Mouse (Mus musculus) leukemia stem cell, adult 10-12 weeks (primary cell): ENCODE measurements around the gene Rgl3. TPM values are rescaled to one million over a fixed set of nuclear protein-coding genes. Genes with fewer than 3 reads are reported as not detected.

Source experiments
- polyA plus RNA-seq: library from polyadenylated mRNA; stranded (reverse); fragments of >175 nt; gene quantifications from 2 replicates; pipeline ENCODE4 v1.2.3, GENCODE M21; 2012; ENCODE audit warnings: low replicate concordance

Rgl3 gene
- 3.8 and 4.2 TPM in 2 replicates for polyA plus RNA-seq

GRCm38 (mm10) chr9:21989230-21990110 is at the start of gene Rgl3:
Gene Rgl3 (minus strand): TSS chr9:21989446.

DNA sequence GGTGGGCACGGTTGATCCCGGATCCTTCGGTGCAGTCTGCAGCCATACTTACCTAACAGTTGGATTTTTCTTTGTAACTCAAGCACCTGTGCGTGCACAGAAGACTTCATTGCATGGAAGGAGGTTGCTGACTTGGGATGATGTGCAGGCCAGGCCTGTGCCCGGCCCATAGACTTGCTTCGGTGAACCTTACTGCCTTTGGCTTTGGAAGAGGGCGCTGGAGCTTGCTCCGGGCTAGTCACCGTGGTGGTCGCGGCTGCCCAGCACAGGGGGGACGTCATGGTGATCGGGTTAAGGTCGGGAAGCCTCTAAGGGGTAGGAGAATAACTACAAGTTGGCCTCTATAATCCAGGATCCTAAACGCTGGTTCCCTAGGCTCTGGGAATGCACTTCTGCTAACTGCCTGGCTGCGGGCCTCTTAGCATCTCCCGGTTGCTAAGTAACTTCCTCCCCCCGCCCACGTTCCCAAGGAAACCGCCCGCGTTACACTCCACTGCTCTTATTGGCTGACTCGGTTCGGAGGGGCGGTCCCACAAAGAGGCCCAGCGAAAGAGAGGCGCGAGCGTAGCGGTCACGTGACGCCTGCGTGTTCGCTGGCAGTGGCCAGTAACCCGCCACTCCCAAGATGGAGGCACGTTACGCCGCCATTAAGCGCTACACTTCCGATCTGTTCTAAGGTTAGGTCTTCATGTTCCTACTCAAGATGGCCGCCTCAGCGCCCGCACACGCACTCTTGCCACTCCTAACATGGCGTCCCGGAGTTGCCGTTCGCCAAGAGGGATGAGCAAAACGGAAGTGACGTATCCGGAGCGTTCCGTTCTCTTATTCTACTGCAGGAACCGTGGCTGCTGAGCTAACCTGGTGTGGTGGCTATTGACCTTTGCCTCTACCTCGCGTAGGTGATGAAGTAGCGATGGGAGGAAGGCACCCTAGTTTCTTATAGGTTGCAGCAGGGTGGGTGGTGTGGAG is 13.2 kb upstream of the Rgl3 start, which contains the start of the genes Ccdc151 and Prkcsh:
Gene Ccdc151 (minus strand): TSS at position 441 of the 969 bp plus-strand sequence.
Gene Prkcsh (plus strand): TSS at position 613 of the 969 bp plus-strand sequence.

DNA sequence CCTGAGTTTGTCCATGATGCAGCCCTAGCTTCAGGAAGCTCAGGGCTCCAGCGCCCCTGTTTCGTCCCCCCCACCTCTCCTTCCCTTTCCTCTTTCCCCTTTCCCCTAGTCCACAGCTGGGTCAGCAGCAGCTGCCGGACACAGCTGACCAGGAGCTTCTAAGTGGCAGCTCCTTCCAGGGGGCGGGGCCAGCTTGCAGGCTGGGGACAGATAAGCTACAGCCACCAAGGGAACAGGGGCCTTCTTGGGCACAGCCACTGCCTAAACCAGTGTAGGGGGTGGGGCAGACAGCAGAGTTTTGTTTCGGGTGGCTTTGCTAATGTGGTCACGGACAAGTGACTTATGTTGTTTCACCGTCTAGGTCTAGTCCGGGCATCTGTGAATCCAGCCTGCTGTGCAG is 25.8 kb downstream of the Rgl3 start, which contains the start of gene Epor:
Gene Epor (minus strand): TSS at position 90 of the 400 bp plus-strand sequence.

GRCm38 (mm10) chr9:21955570-21956281 is 33.5 kb downstream of the Rgl3 start, which contains the start of gene Swsap1:
Gene Swsap1 (plus strand): TSS chr9:21955755.

GRCm38 (mm10) chr9:21936692-21937570 is 52.3 kb downstream of the Rgl3 start, which contains the start of gene Plppr2:
Gene Plppr2 (plus strand): TSS chr9:21937033.

GRCm38 (mm10) chr9:21927208-21927753 is 62.0 kb downstream of the Rgl3 start, which contains the start of the genes Ccdc159 and Tmem205:
Gene Ccdc159 (plus strand): TSS chr9:21927471.
Gene Tmem205 (minus strand): TSS chr9:21927556.

Other genes with a start within 250 kb of the Rgl3 start
- 66.2 and 67.6 TPM in 2 replicates for gene Spc24, start 229.1 kb downstream of the Rgl3 start, polyA plus RNA-seq
- 0.86 and 1.6 TPM in 2 replicates for gene Kank2, start 190.7 kb downstream of the Rgl3 start, polyA plus RNA-seq
- not detected in 2 replicates for gene Angptl8, start 153.9 kb downstream of the Rgl3 start, polyA plus RNA-seq
- gene Dock6, start 136.8 kb downstream of the Rgl3 start, polyA plus RNA-seq, result 4.1 and 4.6 TPM in 2 replicates
- 2.8 and 3.1 TPM in 2 replicates for gene Rab3d, start 71.3 kb downstream of the Rgl3 start, polyA plus RNA-seq
- gene Ccdc159, start 62.0 kb downstream of the Rgl3 start, polyA plus RNA-seq, result 0.15 and 0.30 TPM in 2 replicates
- gene Tmem205, start 61.9 kb downstream of the Rgl3 start, polyA plus RNA-seq, result 7.7 and 9.7 TPM in 2 replicates
- gene Plppr2, start 52.4 kb downstream of the Rgl3 start, polyA plus RNA-seq, result 2.7 and 3.5 TPM in 2 replicates
- gene Swsap1, start 33.7 kb downstream of the Rgl3 start, polyA plus RNA-seq, result 5.8 and 8.2 TPM in 2 replicates
- gene Epor, start 25.9 kb downstream of the Rgl3 start, polyA plus RNA-seq, result 411 and 740 TPM in 2 replicates
- gene Ccdc151, start 13.2 kb upstream of the Rgl3 start, polyA plus RNA-seq, result not detected in 2 replicates
- 89.7 and 142 TPM in 2 replicates for gene Prkcsh, start 13.4 kb upstream of the Rgl3 start, polyA plus RNA-seq
- 0.05 TPM in 1 of 2 replicates, not detected in the other for gene Elavl3, start 62.6 kb upstream of the Rgl3 start, polyA plus RNA-seq
- gene Gm49318, start 81.8 kb upstream of the Rgl3 start, polyA plus RNA-seq, result not detected in 2 replicates
- 19.9 and 36.2 TPM in 2 replicates for gene Zfp653, start 81.9 kb upstream of the Rgl3 start, polyA plus RNA-seq
- gene Ecsit, start 96.0 kb upstream of the Rgl3 start, polyA plus RNA-seq, result 15.6 and 32.9 TPM in 2 replicates
- gene Cnn1, start 109.8 kb upstream of the Rgl3 start, polyA plus RNA-seq, result not detected in 2 replicates
- gene Elof1, start 127.7 kb upstream of the Rgl3 start, polyA plus RNA-seq, result 20.8 and 209 TPM in 2 replicates
- 101 and 225 TPM in 2 replicates for gene Acp5, start 146.3 kb upstream of the Rgl3 start, polyA plus RNA-seq
- gene Pigyl, start 167.4 kb upstream of the Rgl3 start, polyA plus RNA-seq, result 38.8 and 41.8 TPM in 2 replicates
- not detected in 2 replicates for gene Zfp872, start 198.6 kb upstream of the Rgl3 start, polyA plus RNA-seq
- 4.1 and 5.4 TPM in 2 replicates for gene Zfp809, start 236.3 kb upstream of the Rgl3 start, polyA plus RNA-seq